Mouse (Mus musculus) thymus, adult 2 months (tissue): Measurements from ENCODE around the gene Lrrc59. TPM values are rescaled to one million over a fixed set of nuclear protein-coding genes. Genes with fewer than 3 reads are reported as not detected.

Source experiments
- DNase-seq: peaks from one replicate; pipeline ENCODE4 v3.0.0; 2021
- H3K27ac ChIP-seq: fragments of 200-500 bp; 2 replicates; pipeline ENCODE4 v1.5.1; 2012; ENCODE audit warnings: low read length, control low read depth; ENCODE audit not compliant: control insufficient read depth, insufficient read depth
- H3K27me3 ChIP-seq: fragments of 200-500 bp; 2 replicates; pipeline ENCODE4 v1.6.1; 2012; ENCODE audit warnings: mild to moderate bottlenecking, low read length, moderate library complexity, mixed read lengths; ENCODE audit not compliant: control insufficient read depth, insufficient read depth
- H3K36me3 ChIP-seq: fragments of 200-500 bp; 2 replicates; pipeline ENCODE4 v1.6.1; 2012; ENCODE audit warnings: mild to moderate bottlenecking, low read length, moderate library complexity; ENCODE audit not compliant: control insufficient read depth, insufficient read depth
- H3K4me1 ChIP-seq: fragments of 200-500 bp; replicated peaks from 2 replicates; pipeline ENCODE4 v1.6.1; 2012; ENCODE audit warnings: low read length; ENCODE audit not compliant: control insufficient read depth, insufficient read depth
- H3K4me3 ChIP-seq: fragments of 200-500 bp; 2 replicates; pipeline ENCODE4 v1.5.1; 2012; ENCODE audit warnings: mild to moderate bottlenecking, low read length, control low read depth, moderate library complexity; ENCODE audit not compliant: control insufficient read depth, insufficient read depth
- CTCF ChIP-seq: fragments of 200-500 bp; IDR thresholded peaks from 2 replicates; pipeline ENCODE4 v1.5.1; 2012; ENCODE audit warnings: mild to moderate bottlenecking, control low read depth, low read length, moderate library complexity, borderline replicate concordance; ENCODE audit not compliant: control insufficient read depth, poor library complexity, insufficient read depth; ENCODE audit errors: extremely low read depth
- POLR2A ChIP-seq: fragments of 200-500 bp; IDR thresholded peaks from 2 replicates; pipeline ENCODE4 v1.6.1; 2012; ENCODE audit warnings: mild to moderate bottlenecking, low read length, control low read depth, moderate library complexity; ENCODE audit not compliant: control insufficient read depth, poor library complexity, insufficient read depth; ENCODE audit errors: extremely low read depth
- WGBS: fragments of 180-500 bp; shearing (Covaris S2); methylation state at CpG from one replicate; pipeline ENCODE4 v1.1.7; 2018; 5-methylcytosine and 5-hydroxymethylcytosine counted together
- polyA plus RNA-seq: library from polyadenylated mRNA; depleted of rRNA; stranded (reverse); fragments of >200 nt; gene quantifications from 2 replicates; pipeline ENCODE4 v1.2.3, GENCODE M21; 2012

Lrrc59 gene
- polyA plus RNA-seq, 1 experiment, result 62.3 TPM

DNA sequence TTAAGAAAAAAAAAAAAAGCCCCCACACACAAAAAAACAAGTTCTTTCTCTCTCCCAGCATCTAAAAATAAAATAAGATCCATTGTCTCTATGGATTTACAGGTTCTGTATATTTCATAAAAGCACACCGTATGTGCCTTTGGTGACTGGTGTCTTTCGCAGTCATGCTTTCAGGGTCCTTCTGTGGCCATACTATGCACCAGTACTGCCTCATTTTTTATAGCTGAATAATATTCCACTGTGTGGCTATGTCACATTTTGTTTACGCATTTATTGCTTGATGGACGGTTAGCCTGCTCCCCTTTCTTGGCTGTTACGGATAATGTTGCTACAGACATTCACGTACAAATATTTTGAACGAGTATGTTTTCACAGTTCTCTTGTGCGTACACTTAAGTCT lies 23.4 kb downstream of the Lrrc59 start:
- Histone ChIP-seq H3K36me3 (peaks cover under 1% of the 10 kb centered on the region), H3K4me1 (peaks cover 2% of the 10 kb centered on the region; the same call in 1 of the 2 replicates), H3K4me3 (no peak overlapping the region), H3K27ac (no peak overlapping the region), H3K27me3 (no peaks in the 10 kb centered on the region)
- DNase-seq, result no peak
- TF ChIP-seq CTCF (no peak), POLR2A (no peak)
- 61% methylated on average over 8 of the region's 8 CpGs for WGBS

DNA sequence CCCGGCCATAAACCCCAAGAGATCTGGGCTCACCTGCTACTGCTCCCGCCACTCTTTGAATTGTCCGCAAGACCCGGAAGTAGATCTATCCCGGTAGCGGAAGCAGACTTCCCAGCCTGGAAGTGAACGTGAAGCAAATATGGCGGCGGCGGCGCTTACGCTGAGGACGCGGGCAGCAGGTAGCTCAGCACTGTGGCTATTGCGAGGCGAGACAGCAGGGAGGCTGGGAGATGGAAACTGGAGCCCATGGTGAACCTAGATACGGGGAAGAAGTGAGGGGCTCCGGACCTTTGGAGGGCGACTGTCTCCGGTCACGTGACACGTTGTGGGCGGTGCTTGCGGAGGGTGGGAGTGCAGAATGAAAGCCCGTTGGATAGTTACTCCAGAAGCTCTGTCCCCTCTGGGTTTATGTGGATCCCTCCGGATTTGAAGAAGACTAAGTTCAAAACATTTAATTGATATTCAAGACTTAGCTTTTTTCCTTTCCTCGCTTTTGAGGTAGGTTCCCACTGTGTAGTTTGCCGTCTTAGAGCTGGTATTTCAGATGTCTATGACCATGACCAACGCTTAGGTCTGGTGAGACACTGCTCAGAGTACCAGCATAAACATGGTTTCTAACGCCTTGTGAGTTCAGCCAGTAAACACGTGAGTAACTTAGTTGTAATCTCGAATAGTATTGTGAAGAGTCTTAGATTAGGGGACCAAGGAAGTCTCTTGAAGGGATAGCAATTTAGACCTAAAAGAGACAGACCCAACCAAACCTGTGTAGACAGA lies 24.3 kb downstream of the Lrrc59 start, which contains the start of the genes Mrpl27 and Eme1:
Mrpl27 (plus strand) TSS at position 105 of the 774 bp plus-strand sequence.
Eme1 (minus strand) TSS at position 302 of the 774 bp plus-strand sequence.
- Histone ChIP-seq H3K4me1 (peaks cover 2% of the 10 kb centered on the region; the same call in 1 of the 2 replicates), H3K4me3 (peak within 1 kb of the TSS; percentile 83), H3K36me3 (peaks cover 8% of the 10 kb centered on the region), H3K27me3 (no peaks in the 10 kb centered on the region), H3K27ac (peak within 1 kb of the TSS; percentile 68)
- TF ChIP-seq POLR2A (peak; percentile 60), CTCF (peak; percentile 50; the same call in 1 of the 2 replicates)
- WGBS, result under 1% methylated on average over 32 of the region's 32 CpGs
- peak; percentile 89 for DNase-seq

DNA sequence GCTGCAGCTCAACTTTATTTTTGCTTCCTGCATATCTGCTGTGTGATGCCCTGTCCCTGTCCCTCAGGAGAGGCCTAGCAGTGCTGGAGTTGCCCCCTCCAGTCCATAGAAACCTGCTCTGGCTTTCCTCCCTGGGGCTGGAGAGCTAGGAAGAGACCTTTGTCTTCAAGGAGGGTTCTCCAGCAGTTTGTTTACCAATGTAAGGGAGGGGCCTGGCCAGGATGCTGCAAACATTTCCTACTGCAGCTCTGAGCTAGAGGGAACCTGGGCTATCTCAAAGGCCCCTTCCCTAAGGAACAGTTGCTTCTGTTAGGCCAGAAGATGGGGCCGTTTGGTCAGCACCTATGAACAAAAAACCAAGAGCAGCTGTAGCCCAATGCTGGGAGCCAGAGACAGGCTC lies 31.8 kb downstream of the Lrrc59 start:
- Histone ChIP-seq H3K4me1 (no peaks in the 10 kb centered on the region), H3K4me3 (no peak overlapping the region), H3K27ac (no peak overlapping the region; the same call in 1 of the 2 replicates), H3K36me3 (peaks cover 43% of the 10 kb centered on the region), H3K27me3 (no peaks in the 10 kb centered on the region)
- DNase-seq, result no peak
- TF ChIP-seq POLR2A, result no peak
- TF ChIP-seq CTCF, result no peak
- 94% methylated on average over 1 of the region's 1 CpGs for WGBS

DNA sequence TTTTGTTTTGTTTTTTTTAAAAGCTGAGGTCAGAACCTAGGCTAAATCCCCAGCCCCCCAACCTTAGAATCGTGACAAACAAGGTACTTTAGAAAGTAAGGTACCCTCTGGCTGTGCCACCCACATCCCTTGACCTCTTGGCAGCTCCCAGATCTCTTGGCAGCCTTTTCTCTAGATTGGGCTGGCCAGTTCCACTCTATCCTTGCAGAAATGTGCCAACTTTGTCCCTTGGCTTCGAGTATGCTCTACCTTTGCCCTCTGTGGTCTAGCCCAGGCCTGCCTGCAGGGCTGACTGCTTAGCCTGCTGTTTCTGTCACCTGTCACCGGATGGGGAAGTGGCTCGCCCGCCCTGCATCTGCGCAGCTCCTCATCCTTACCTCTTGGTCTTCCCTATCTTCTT lies 35.7 kb downstream of the Lrrc59 start:
- WGBS, result 87% methylated on average over 6 of the region's 6 CpGs
- Histone ChIP-seq H3K27ac (no peak overlapping the region), H3K4me1 (no peaks in the 10 kb centered on the region), H3K4me3 (no peak overlapping the region), H3K36me3 (peaks cover 47% of the 10 kb centered on the region), H3K27me3 (no peaks in the 10 kb centered on the region)
- TF ChIP-seq CTCF, result no peak
- no peak for TF ChIP-seq POLR2A
- no peak for DNase-seq

DNA sequence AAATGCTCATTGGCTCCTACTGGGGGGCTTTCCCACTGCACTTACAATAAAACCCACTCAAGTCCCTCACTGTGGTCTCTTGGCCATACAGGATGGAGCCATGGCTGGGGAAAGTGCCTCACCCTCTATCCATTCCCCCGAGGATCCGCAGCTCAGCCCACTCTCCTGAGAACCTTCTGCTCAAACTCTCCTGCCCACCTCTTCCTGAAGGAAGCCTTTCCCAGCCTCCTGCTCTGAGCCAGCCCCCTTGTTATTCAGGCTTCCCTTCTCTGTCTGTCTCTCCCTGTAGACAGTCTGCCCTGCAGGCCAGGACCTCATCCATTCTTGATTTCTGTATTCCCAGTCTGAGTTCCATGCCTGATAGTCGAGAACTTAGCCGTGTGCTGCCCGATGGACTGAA lies 45.4 kb downstream of the Lrrc59 start:
- TF ChIP-seq CTCF (no peak), POLR2A (no peak)
- Histone ChIP-seq H3K36me3 (peaks cover under 1% of the 10 kb centered on the region; the same call in 1 of the 2 replicates), H3K4me3 (no peak overlapping the region), H3K4me1 (peaks cover 25% of the 10 kb centered on the region), H3K27ac (no peak overlapping the region), H3K27me3 (no peaks in the 10 kb centered on the region)
- no peak for DNase-seq
- WGBS, result 94% methylated on average over 5 of the region's 5 CpGs

DNA sequence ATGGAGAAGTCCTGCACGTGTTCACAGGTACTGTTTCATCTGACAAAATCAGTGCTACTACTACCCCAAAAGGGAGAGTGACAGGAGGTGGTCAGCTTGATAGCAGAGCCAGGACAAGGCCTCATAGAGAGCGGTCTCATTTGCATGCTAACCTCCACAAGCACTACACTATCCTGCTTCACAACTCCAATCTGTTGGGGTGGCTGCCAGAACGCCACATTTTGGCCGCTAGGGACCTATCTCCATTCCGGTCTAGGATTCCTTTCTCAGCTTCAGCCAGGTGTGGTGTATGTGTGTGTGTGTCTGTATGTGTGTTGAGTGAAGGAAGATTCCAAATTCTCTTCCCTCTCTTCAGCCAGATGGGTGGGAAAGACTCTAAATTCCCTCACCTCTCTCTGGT lies 45.9 kb downstream of the Lrrc59 start:
- no peak overlapping the region for H3K4me3 ChIP-seq
- TF ChIP-seq POLR2A (no peak), CTCF (no peak)
- WGBS, result 95% methylated on average over 5 of the region's 5 CpGs

DNA sequence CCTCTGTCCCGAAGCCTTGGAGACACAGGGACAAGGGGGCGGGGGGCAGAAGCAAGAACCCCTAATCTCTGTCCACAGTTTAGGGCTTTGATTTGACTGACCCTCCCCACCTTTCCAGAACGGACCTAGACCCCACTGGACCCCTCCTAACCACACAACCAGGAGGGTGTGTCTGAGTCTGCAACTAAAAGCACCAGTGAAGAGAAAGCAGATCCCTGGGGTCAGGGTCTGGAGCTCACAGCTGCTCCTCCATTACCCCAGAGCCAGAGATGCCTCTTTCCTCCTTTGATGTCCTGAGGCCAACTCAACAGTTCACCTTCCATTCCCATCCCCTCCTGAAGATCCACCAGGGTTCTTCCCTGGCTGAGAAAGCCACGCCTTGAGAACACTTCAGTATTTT lies 46.7 kb downstream of the Lrrc59 start:
- Histone ChIP-seq H3K27ac (no peak overlapping the region), H3K4me1 (peaks cover 25% of the 10 kb centered on the region), H3K27me3 (no peaks in the 10 kb centered on the region), H3K36me3 (no peaks in the 10 kb centered on the region), H3K4me3 (peak overlapping the region; percentile 55)
- WGBS, result 58% methylated on average over 4 of the region's 4 CpGs
- TF ChIP-seq POLR2A (no peak), CTCF (no peak)
- no peak for DNase-seq

More for the DNA sequence above, 45.9 kb downstream of the Lrrc59 start:
- Histone ChIP-seq H3K36me3 (no peaks in the 10 kb centered on the region), H3K27ac (no peak overlapping the region), H3K4me1 (peaks cover 25% of the 10 kb centered on the region), H3K27me3 (no peaks in the 10 kb centered on the region)
- no peak for DNase-seq
